In the genomic region with DNA sequence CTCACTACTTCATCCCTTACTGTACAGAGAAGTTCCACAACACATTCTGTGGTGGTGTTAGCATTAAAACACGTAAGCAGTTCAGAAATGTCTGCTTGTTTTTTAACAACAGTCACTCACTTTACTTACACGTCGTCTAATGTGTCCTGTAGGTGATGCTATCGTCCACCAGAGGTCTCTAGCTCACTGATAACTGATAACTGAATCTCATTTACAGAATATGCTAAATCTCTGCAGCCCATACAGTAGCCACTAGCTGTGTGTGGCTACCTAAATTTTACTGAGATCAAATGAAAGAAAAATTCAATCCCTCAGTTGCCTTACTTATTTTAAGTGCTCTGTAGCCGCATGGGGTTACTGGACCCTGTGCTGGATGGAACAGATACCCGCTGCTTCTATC, we compare ENCODE assay signal across 11 mouse cellular contexts. TPM values are rescaled to one million over a fixed set of nuclear protein-coding genes. Genes with fewer than 3 reads are reported as not detected.
DNase-seq lines count a peak whose midpoint lies in the region; ATAC-seq and TF ChIP-seq lines count a peak whose summit lies in the region.
"Had no signal": no experiment of that assay in that cellular context is flagged by ENCODE, and none has a peak within 500 bp of the region (broad histone marks: within the 10 kb centered on the region; RNA-seq: fewer than 3 reads in every experiment).

No protein-coding gene starts in this region.

- H3K27me3 ChIP-seq in embryonic facial prominence, embryonic 11.5 days (ENCODE audit: control insufficient read depth, insufficient read depth, low read length) = no peaks in the 10 kb centered on the region
- H3K27me3 ChIP-seq in embryonic facial prominence, embryonic 10.5 days (replicated peaks; ENCODE audit: low read depth, poor library complexity, severe bottlenecking) = peaks cover 6% of the 10 kb centered on the region
- H3K27me3 ChIP-seq in liver, embryonic 14.5 days (ENCODE audit: control insufficient read depth, insufficient read depth, low read length) = no peaks in the 10 kb centered on the region
- H3K27me3 ChIP-seq in liver, embryonic 11.5 days (replicated peaks; ENCODE audit: control insufficient read depth, insufficient read depth, low read length) = no peaks in the 10 kb centered on the region
- H3K27me3 ChIP-seq in midbrain, embryonic 14.5 days (ENCODE audit: control insufficient read depth, insufficient read depth, low read length) = peaks cover 4% of the 10 kb centered on the region; the same call in 1 of the 2 replicates

- no peak overlapping the region for H3K4me3 ChIP-seq in embryonic facial prominence, embryonic 11.5 days (ENCODE audit: low read depth, low read length)
- no peak overlapping the region for H3K4me3 ChIP-seq in embryonic facial prominence, embryonic 10.5 days
- no peak overlapping the region for H3K4me3 ChIP-seq in liver, embryonic 14.5 days (ENCODE audit: insufficient read depth in 1 of 2, low read depth in 2 of 2, low read length in 2 of 2)
- H3K4me3 ChIP-seq in liver, embryonic 11.5 days (ENCODE audit: low read depth, low read length) = no peak overlapping the region
- no peak overlapping the region for H3K4me3 ChIP-seq in cortical plate, adult 2 months (ENCODE audit: insufficient read depth, low read length)
- H3K4me3 ChIP-seq in midbrain, embryonic 14.5 days (replicated peaks; ENCODE audit: low read depth, low read length) = no peak overlapping the region

- H3K27ac ChIP-seq in embryonic facial prominence, embryonic 11.5 days (replicated peaks; ENCODE audit: low read depth, low read length) = no peak overlapping the region
- no peak overlapping the region for H3K27ac ChIP-seq in embryonic facial prominence, embryonic 10.5 days (replicated peaks)
- H3K27ac ChIP-seq in liver, embryonic 14.5 days = no peak overlapping the region
- H3K27ac ChIP-seq in liver, embryonic 11.5 days (ENCODE audit: low read depth, low read length) = no peak overlapping the region
- no peak overlapping the region for H3K27ac ChIP-seq in cortical plate, adult 2 months (ENCODE audit: insufficient read depth, low read length)
- no peak overlapping the region for H3K27ac ChIP-seq in midbrain, embryonic 14.5 days (replicated peaks; ENCODE audit: low read depth, low read length)

- DNase-seq in embryonic facial prominence, embryonic 11.5 days (ENCODE audit: low spot score) = peak; percentile 64
- DNase-seq in embryonic facial prominence, embryonic 10.5 days (ENCODE audit: low spot score) = no peak
- DNase-seq in liver, embryonic 14.5 days (ENCODE audit: low read depth in 3 of 3, low spot score in 3 of 3) = no peak
- DNase-seq in liver, embryonic 11.5 days (ENCODE audit: low spot score) = no peak
- DNase-seq in midbrain, embryonic 14.5 days = peak; percentile 83
- no peak for DNase-seq in testis, postnatal 10 days (ENCODE audit: low spot score)
- no peak for DNase-seq in ovary, adult 18-20 months (ENCODE audit: low spot score)
- DNase-seq: cerebellum, postnatal 25 days; lung, adult 2 months had no signal

- no peak for TF ChIP-seq POLR2A in cortical plate, adult 2 months (IDR thresholded peaks at IDR 0.05; ENCODE audit: extremely low read depth, insufficient read depth, low read length)

- ATAC-seq in embryonic facial prominence, embryonic 11.5 days (replicated peaks; ENCODE audit: insufficient number of reproducible peaks, low FRiP score, low TSS enrichment, low read depth) = no peak
- no peak for ATAC-seq in liver, embryonic 14.5 days (ENCODE audit: insufficient read depth)
- no peak for ATAC-seq in liver, embryonic 11.5 days (replicated peaks; ENCODE audit: low FRiP score)
- no peak for ATAC-seq in midbrain, embryonic 14.5 days (ENCODE audit: low FRiP score, low TSS enrichment)

- H3K9ac ChIP-seq in embryonic facial prominence, embryonic 11.5 days (replicated peaks; ENCODE audit: low read length) = no peak overlapping the region
- H3K9ac ChIP-seq in liver, embryonic 14.5 days (replicated peaks) = no peak overlapping the region
- no peak overlapping the region for H3K9ac ChIP-seq in liver, embryonic 11.5 days (ENCODE audit: low read depth, low read length)
- no peak overlapping the region for H3K9ac ChIP-seq in midbrain, embryonic 14.5 days (replicated peaks; ENCODE audit: low read length)

- no peaks in the 10 kb centered on the region for H3K9me3 ChIP-seq in embryonic facial prominence, embryonic 11.5 days (replicated peaks; ENCODE audit: control insufficient read depth, low read length)
- no peaks in the 10 kb centered on the region for H3K9me3 ChIP-seq in embryonic facial prominence, embryonic 10.5 days
- no peaks in the 10 kb centered on the region for H3K9me3 ChIP-seq in liver, embryonic 14.5 days (ENCODE audit: control insufficient read depth, low read length)
- no peaks in the 10 kb centered on the region for H3K9me3 ChIP-seq in liver, embryonic 11.5 days (ENCODE audit: control insufficient read depth, low read length)
- no peaks in the 10 kb centered on the region for H3K9me3 ChIP-seq in midbrain, embryonic 14.5 days (ENCODE audit: control insufficient read depth, low read length)

- peak; percentile 28; the same call in 1 of the 2 replicates for TF ChIP-seq CTCF in liver, embryonic 14.5 days (IDR thresholded peaks at IDR 0.05; ENCODE audit: low read depth)
- TF ChIP-seq CTCF in cortical plate, adult 2 months (IDR thresholded peaks at IDR 0.05; ENCODE audit: extremely low read depth, insufficient read depth, low read length) = peak; percentile 13; the same call in 1 of the 2 replicates

- H3K4me1 ChIP-seq in embryonic facial prominence, embryonic 11.5 days (ENCODE audit: control insufficient read depth, insufficient read depth, low read length) = no peaks in the 10 kb centered on the region
- no peaks in the 10 kb centered on the region for H3K4me1 ChIP-seq in embryonic facial prominence, embryonic 10.5 days
- H3K4me1 ChIP-seq in liver, embryonic 14.5 days (replicated peaks; ENCODE audit: control insufficient read depth in 2 of 2, insufficient read depth in 2 of 2, low read length in 1 of 2) = no peaks in the 10 kb centered on the region
- H3K4me1 ChIP-seq in liver, embryonic 11.5 days (replicated peaks; ENCODE audit: control insufficient read depth, insufficient read depth, low read length) = no peaks in the 10 kb centered on the region
- H3K4me1 ChIP-seq in cortical plate, adult 2 months (ENCODE audit: control insufficient read depth, insufficient read depth, low read length) = no peaks in the 10 kb centered on the region
- H3K4me1 ChIP-seq in midbrain, embryonic 14.5 days (ENCODE audit: control insufficient read depth, insufficient read depth, low read length) = no peaks in the 10 kb centered on the region

- no peak overlapping the region for H3K4me2 ChIP-seq in embryonic facial prominence, embryonic 11.5 days (ENCODE audit: low read depth, low read length)
- H3K4me2 ChIP-seq in liver, embryonic 14.5 days (ENCODE audit: low read depth) = no peak overlapping the region
- no peak overlapping the region for H3K4me2 ChIP-seq in liver, embryonic 11.5 days
- H3K4me2 ChIP-seq in midbrain, embryonic 14.5 days (ENCODE audit: low read length) = no peak overlapping the region

- WGBS in embryonic facial prominence, embryonic 11.5 days = 30% methylated on average over 6 of the region's 6 CpGs
- WGBS in embryonic facial prominence, embryonic 10.5 days = 33% methylated on average over 6 of the region's 6 CpGs
- 26% methylated on average over 6 of the region's 6 CpGs for WGBS in liver, embryonic 14.5 days (ENCODE audit: insufficient replicate concordance)
- WGBS in liver, embryonic 11.5 days = 31% methylated on average over 6 of the region's 6 CpGs
- 29% methylated on average over 6 of the region's 6 CpGs for WGBS in midbrain, embryonic 14.5 days

- no peaks in the 10 kb centered on the region for H3K36me3 ChIP-seq in embryonic facial prominence, embryonic 11.5 days (replicated peaks; ENCODE audit: control insufficient read depth, insufficient read depth, low read depth, low read length)
- no peaks in the 10 kb centered on the region for H3K36me3 ChIP-seq in embryonic facial prominence, embryonic 10.5 days (replicated peaks)
- H3K36me3 ChIP-seq in liver, embryonic 14.5 days (replicated peaks; ENCODE audit: control insufficient read depth, insufficient read depth, low read depth) = no peaks in the 10 kb centered on the region
- H3K36me3 ChIP-seq in liver, embryonic 11.5 days (ENCODE audit: control insufficient read depth, insufficient read depth, low read length) = no peaks in the 10 kb centered on the region
- no peaks in the 10 kb centered on the region for H3K36me3 ChIP-seq in midbrain, embryonic 14.5 days (ENCODE audit: control insufficient read depth, insufficient read depth, low read length)

- TF ChIP-seq EP300 in liver, embryonic 14.5 days (IDR thresholded peaks at IDR 0.05; ENCODE audit: low read depth) = no peak

RNA-seq across cellular contexts. Expression of a gene that starts 25.3 kb away (rescaled TPM):
- 0.49 TPM in 1 of 2 replicates, not detected in the other for polyA plus RNA-seq in embryonic facial prominence, embryonic 11.5 days (2014; fragmentation: Nextera tagmentation; extraction: Ambion mirVana)
- 1.6 and 5.3 TPM in 2 replicates for polyA plus RNA-seq in embryonic facial prominence, embryonic 10.5 days (2016; fragmentation: Nextera tagmentation; extraction: Ambion mirVana)
- not detected in 2 replicates for polyA plus RNA-seq in liver, embryonic 14.5 days (2012; rRNA removed)
- not detected in 2 replicates for polyA plus RNA-seq in liver, embryonic 14.5 days (2014; fragmentation: Nextera tagmentation; extraction: Ambion mirVana)
- not detected in 2 replicates for polyA plus RNA-seq in liver, embryonic 11.5 days (2014; fragmentation: Nextera tagmentation; extraction: Ambion mirVana)
- 0.32 and 0.77 TPM in 2 replicates for polyA plus RNA-seq in cortical plate, adult 2 months (2012; rRNA removed)
- 0.17 and 0.18 TPM in 2 replicates for polyA plus RNA-seq in midbrain, embryonic 14.5 days (2014; fragmentation: Nextera tagmentation; extraction: Ambion mirVana)
- polyA plus RNA-seq: heart, embryonic 16.5 days had no signal

RNA-seq across cellular contexts. Expression of a gene that starts 51.1 kb away (rescaled TPM):
- 6.9 and 17.0 TPM in 2 replicates for polyA plus RNA-seq in embryonic facial prominence, embryonic 11.5 days (2014; fragmentation: Nextera tagmentation; extraction: Ambion mirVana)
- polyA plus RNA-seq in embryonic facial prominence, embryonic 10.5 days (2016; fragmentation: Nextera tagmentation; extraction: Ambion mirVana) = 4.4 and 9.0 TPM in 2 replicates
- polyA plus RNA-seq in liver, embryonic 14.5 days (2012; rRNA removed) = 0.10 TPM in 1 of 2 replicates, not detected in the other
- polyA plus RNA-seq in liver, embryonic 14.5 days (2014; fragmentation: Nextera tagmentation; extraction: Ambion mirVana) = not detected in 2 replicates
- polyA plus RNA-seq in liver, embryonic 11.5 days (2014; fragmentation: Nextera tagmentation; extraction: Ambion mirVana) = 0.10 TPM in 1 of 2 replicates, not detected in the other
- polyA plus RNA-seq in cortical plate, adult 2 months (2012; rRNA removed) = 0.04 and 0.61 TPM in 2 replicates
- polyA plus RNA-seq in midbrain, embryonic 14.5 days (2014; fragmentation: Nextera tagmentation; extraction: Ambion mirVana) = 0.24 TPM in 1 of 2 replicates, not detected in the other

Comparison
In these comparisons a context has a peak if more than half of its experiments do, and no peak if none do; other contexts are left out.
1. DNase-seq: peak in embryonic facial prominence, embryonic 11.5 days (single experiment) and midbrain, embryonic 14.5 days (single experiment); none in embryonic facial prominence, embryonic 10.5 days (single experiment), liver, embryonic 14.5 days (0 of 3), liver, embryonic 11.5 days (single experiment), testis, postnatal 10 days (single experiment) and ovary, adult 18-20 months (single experiment).